Mouse (Mus musculus) lung, postnatal 10 days (tissue): ENCODE measurements at regions not wholly inside any gene's neighbourhood (a gene's known extent, or its start where the extent isn't known, plus 50 kb on each side); places are given as distances from the start of the nearest gene placed in this dataset.

ENCODE experiments used
- DNase-seq: peaks from one replicate; pipeline ENCODE4 v3.0.0; 2021

DNA sequence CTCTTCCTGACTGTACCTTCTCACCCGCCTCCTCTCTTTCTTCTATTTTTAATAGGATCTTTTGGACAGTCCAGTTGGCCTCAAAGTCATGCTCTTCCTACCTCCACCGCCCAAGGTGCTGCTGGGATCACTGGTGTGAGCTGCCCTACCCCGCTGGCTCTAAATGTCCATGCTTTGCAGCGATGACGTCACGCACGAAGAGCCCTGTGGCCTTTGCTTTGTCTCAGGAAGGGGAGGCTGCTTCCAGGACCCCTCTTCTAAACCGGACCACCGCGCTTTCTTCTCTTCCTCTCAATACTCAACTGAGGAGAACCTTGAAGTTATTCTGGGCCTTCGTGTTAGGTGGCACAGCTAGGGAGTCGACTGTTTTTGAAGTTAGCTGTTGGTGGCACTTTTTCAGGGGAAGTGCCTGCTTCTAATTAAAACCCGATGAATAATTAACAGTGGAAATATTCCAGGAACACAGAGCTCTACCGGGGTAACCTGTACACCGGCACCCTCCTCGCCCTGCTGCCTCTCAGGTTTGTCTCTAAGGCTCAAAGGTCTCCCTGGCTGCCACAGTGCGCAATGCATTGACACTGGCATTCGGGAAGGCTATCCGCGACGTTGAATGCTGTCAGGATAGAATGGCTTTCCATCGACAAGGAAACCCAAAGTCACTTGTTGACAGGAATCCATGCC lies 188.7 kb downstream of the Ifng start:
- no peak for DNase-seq

DNA sequence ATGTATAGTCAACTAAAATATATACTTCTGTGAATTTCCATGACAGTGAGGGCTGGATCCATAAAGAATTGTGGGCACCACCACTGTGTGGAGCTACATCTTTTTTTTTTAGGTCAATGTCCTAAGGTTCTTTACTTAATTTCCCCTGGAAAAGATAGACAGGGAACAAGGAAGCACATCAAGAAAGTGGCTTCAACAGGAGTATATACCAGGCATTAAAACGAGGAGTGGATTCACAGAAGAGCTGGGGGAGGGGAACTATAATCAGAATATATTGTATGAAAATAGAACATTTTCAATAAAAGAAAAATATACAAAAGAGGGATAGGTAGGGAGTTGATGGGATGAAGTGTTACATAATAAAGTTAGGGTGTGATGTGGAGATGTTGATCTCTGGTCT lies 190.9 kb downstream of the Ifng start:
- DNase-seq, result no peak

DNA sequence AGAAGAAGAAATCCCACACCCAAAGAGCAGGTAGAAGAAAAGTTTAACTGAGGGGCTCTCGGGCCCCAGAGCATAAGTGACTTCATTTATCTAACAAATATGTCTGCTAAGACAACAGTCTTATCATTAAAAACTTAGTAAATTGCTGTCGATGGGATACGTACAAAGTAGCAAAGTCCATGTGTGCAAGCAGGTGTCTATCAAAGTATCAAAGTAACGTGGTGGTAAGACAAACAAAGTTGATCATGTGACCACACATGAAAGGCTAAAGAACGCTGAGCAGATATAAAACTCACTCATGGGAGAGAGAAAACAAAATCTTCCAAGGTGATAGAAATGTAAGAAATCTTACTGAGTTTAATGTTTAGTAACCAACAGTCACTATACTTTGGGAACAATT lies 191.3 kb downstream of the Ifng start:
- no peak for DNase-seq

GRCm38 (mm10) chr10:118633429-118633828 lies 192.6 kb downstream of the Ifng start:
- DNase-seq, result no peak

- no peak for DNase-seq
Measured at GRCm38 (mm10) chr10:118639097-118639496, 198.3 kb downstream of the Ifng start.

DNA sequence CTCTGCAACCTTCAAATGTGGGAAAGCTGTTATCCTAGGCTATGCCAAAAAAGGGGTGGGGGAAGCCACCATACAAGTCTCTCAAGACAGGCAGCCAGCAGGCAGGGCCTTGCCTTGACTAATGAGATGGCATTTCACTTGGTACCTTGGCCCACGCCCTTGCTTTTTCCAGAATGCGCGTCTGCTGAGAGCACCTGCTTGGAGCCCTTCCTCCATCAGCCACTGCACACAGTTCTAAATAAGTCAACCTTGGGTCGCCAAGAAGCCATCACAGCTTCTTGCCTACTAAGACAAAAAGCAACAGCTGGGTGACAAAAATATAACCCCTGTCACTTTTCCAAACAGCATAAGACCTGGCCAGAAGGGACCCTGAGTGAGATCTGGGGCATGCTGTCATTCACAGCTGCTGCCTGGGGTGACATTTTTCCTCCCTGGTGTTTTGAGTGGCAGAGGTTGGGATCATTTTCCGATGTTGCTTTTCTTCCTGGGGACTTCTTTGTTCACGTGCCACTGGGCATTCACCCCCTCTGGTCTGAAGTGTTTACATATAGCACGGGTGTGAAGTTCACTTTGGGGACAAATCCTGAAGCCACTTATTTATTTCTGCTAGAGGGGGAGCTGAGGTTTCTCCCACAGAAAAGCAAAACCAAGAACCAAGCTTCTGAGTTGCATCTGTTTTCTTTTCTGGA lies 199.4 kb downstream of the Ifng start:
- DNase-seq, result peak; percentile 13

- DNase-seq, result no peak
Measured at GRCm38 (mm10) chr10:118640810-118641427, 200.1 kb downstream of the Ifng start.

DNA sequence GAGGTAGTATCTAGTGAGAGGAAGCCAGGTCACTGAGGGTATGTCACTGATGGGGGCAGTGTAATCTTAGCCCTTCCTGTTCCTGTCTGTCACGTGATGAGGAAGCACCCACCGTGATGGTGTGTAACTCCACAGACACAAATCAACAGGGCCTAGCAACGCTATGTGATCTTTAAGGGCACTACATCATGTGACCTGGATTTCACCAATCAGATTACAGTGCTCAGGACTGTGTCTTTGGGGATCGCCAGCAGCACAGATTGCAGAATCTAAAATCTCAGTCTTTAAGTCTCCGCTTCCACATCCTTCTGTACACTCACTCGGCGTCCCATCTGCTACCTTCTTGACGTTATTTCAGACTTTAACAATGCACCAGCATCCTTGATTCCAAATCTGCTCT lies 202.8 kb downstream of the Ifng start:
- DNase-seq, result no peak

DNA sequence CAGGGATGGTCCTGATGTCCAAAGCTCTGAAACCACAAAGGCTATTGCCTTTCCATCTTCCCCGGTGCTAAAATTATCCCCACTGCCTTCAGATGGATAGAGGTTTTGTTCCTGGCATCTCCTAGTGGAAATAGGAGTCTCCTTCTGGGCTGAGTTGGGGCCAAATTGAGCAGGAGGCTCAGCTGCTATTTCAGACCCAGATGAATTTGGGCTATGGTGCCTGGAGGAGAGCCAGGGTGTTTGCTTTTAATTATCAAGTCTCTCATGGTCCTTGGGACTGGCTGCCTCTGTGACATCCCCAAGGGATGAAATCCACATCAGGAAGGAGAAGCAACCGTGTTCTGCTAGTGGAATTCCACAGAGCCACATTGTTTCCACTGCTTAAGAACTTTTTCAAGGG lies 207.3 kb downstream of the Ifng start:
- DNase-seq, result no peak

- no peak for DNase-seq
Measured at GRCm38 (mm10) chr10:118656561-118656960, 213.4 kb downstream of the Dyrk2 start.

- no peak for DNase-seq
Measured at GRCm38 (mm10) chr10:118666009-118666408, 204.0 kb downstream of the Dyrk2 start.

DNA sequence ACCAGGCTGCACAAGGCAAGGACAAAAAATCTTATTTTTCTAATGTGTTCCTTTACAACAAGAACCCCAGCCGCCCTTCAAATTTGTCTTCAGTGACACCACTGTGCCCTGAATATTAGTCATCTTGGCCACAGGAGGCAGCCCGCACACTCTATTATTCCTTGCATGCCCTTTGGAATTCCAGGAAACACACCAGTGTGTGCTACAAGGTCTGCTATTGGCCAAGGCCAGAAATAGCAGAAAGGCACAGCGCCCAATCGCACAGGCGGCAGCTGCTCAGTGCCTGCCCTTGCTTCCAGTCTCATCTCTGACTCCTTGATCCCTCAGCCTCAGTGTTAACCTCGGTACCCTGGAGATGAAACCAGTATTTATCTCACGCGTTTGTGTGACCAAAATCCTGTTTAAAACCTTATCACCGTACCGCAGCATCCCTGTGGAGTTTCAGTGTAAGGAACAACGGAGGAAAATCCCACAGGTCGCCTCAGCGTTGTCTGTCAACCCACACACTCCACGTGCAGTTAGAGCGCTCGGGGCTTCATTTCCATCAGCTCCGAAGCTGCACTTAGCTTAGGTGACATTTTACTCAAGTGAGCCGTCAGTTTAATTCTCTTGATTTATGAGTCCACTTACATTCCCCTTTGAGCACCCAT lies 194.1 kb downstream of the Dyrk2 start:
- DNase-seq, result peak; percentile 16

GRCm38 (mm10) chr10:118678750-118679418 lies 191.1 kb downstream of the Dyrk2 start:
- DNase-seq, result no peak

- no peak for DNase-seq
Measured at GRCm38 (mm10) chr10:118679507-118679906, 190.5 kb downstream of the Dyrk2 start.

DNA sequence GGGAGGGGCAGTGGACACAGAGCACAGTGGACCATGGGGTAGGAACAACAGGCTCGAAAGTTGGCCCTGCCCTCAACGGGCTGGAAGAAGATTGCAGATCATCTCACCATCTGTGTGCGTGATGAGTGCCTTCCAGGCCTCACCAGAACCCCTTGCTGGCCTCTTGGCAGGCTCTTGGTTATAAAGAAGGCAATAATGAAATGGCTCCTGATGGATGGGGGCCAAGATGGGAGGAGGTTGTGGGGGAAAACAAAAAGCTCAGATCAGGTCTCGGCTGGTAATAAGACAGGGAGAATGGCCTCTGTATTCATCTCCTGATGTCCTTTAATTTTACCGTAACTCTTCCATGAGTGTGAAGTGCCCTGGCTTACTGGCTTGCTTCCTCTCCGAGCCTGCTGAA lies 189.1 kb downstream of the Dyrk2 start:
- DNase-seq, result no peak

DNA sequence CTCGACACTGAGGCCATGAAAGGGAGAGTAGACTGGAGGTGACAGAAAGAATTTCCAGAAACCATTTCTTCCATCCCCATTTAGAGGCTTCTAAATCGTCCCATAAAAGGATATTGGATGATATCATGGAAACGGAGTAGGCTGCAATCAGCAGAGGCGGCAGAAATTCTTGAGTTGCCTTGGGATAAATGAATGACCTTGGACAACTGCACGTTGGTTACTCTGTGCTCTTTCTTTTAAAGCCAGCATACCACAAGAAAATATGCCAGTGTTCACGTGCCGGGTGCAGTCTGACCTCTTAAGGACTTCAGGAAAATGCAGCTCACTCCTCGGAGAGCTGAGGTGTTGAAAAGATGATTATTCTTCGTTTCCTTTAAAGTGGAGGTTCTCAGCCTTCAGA lies 186.7 kb downstream of the Dyrk2 start:
- DNase-seq, result no peak

DNA sequence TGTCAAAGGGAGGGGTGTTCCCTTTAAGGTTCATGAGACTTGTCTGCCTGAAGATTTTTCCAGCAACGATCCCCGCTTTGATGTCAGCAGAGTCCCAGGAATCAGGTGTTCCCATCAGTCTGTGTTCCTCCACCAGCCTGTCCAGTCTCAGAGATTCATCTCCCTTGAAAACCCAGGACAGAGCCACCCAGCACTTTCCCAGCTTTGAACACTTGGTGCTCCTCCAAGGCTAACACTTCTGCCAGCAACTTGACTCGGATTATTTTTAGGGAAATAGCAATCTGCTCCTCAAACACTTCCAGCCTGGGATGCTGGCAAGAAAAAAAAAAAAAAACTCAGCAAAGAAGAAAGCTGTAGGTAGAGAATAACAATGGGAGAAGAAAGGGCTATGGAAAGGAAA lies 170.7 kb downstream of the Dyrk2 start:
- no peak for DNase-seq

- DNase-seq, result no peak
Measured at GRCm38 (mm10) chr10:118700115-118700514, 169.9 kb downstream of the Dyrk2 start.

DNA sequence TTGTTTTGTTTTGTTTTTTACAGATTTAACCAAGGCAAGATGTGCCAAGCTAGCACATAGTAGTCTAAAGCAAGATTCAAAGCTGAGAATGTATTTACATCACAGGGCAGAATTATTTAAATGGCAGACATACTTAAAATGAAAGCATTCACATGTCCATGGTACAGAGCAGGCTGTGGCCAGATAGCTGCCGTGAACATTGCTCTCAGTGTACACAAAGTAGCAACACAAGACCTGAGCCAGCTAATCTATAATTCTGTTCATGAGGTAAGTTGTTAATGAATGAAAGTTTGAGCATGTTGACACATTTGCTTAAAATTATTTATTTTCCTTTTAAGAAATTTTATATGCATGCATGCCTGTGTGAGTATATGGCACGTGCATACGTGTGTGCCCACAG lies 164.0 kb downstream of the Dyrk2 start:
- DNase-seq, result no peak

DNA sequence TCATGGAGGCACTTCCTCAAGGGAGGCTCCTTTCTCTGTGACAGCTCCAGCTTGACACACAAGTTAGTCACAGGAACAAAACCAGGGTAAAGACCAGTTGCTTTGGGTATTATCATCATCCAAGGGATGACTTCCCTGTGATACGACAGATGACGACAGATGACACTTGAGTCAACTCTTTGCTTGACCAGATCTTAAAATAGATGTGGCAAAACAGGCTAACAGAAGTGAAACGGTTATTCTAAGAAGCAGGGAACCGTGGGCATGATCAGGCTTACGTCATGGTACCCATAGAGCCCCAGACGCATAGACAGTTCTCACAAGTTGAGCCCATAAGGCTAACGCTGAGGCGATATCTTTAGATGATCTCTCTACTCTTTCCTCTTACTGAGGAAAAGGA lies 160.3 kb downstream of the Dyrk2 start:
- no peak for DNase-seq

DNA sequence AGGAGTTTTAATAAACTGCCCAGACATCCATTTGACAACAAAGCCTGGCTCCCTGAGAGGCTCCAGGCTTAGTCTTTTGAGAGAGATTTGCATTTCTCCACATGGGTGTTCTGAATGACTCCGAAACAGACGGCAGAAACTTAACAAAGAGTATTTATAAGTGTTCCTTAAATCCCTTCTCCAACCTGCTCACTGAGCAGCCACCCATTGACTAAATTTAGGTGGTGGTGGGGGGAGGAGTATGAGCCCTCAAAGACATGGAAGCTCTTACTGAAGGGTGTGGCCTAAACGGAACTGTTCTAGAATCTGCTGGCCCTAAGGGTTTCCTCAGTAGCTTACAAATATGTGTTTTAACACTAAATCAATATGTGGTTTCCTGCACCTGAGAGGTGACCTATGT lies 158.5 kb downstream of the Dyrk2 start:
- no peak for DNase-seq

- DNase-seq, result no peak
Measured at GRCm38 (mm10) chr10:118711951-118712350, 158.1 kb downstream of the Dyrk2 start.

- DNase-seq, result no peak
Measured at GRCm38 (mm10) chr10:118712951-118713350, 157.1 kb downstream of the Dyrk2 start.
